Mouse (Mus musculus) NIH3T3 (cell line): Measurements from ENCODE around the gene Cdpf1.

ENCODE experiments used
- DNase-seq: peaks from one replicate; pipeline ENCODE4 v3.0.0-alpha.2; 2012; ENCODE audit warnings: low read depth

Cdpf1 gene

GRCm38 (mm10) chr15:85762761-85763160 lies 48.7 kb downstream of the Cdpf1 start:
- DNase-seq: no peak

- DNase-seq: no peak
Observed at GRCm38 (mm10) chr15:85757768-85758167, 53.7 kb downstream of the Cdpf1 start.
